Mouse (Mus musculus): ENCODE data around the gene Wbp2. TPM values are rescaled to one million over a fixed set of nuclear protein-coding genes. Genes with fewer than 3 reads are reported as not detected.

The Wbp2 gene
- total RNA-seq, 2 experiments from 2014 or later = 103 to 110 TPM

DNA sequence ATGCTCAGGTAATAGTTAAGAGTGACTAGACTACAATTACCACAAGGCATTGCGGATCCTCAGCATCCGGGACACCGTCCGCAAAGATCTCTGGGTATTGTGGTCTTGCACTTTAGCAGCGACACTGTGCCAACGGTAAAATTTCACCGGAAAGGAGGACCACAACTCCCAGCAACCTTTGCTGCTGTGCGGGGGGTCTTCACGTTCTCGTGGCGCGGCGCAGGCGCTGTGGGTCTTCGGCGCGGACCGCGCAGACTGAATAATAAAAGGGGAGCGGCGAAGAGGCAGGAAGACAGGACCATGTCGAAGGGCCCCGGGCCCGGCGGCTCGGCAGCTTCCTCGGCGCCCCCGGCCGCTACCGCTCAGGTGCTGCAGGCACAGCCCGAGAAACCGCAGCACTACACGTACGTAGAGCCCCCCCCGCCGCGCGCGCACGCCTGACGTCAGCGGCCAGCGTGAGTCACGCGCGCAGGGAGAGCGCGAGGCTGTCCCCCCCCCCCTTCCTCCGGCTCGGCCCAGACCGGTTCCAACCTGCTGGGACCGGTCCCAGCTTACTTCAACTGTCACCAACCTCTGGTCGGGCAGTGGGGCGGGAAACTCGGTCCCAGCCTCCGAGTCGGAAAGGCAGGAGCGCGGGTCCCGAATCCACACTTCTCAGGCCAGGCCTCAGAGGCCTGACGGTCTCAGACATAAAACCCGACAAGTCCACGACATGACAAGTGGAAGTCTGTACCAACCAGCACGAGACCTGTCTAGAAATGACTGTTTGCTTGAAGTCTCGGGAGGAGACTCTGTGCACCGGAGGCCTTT lies 56.5 kb downstream of the Wbp2 start, which contains the start of gene Unk:
Unk (plus strand) TSS at position 235 of the 810 bp plus-strand sequence.
- DNase-seq = peak; percentile 96

DNA sequence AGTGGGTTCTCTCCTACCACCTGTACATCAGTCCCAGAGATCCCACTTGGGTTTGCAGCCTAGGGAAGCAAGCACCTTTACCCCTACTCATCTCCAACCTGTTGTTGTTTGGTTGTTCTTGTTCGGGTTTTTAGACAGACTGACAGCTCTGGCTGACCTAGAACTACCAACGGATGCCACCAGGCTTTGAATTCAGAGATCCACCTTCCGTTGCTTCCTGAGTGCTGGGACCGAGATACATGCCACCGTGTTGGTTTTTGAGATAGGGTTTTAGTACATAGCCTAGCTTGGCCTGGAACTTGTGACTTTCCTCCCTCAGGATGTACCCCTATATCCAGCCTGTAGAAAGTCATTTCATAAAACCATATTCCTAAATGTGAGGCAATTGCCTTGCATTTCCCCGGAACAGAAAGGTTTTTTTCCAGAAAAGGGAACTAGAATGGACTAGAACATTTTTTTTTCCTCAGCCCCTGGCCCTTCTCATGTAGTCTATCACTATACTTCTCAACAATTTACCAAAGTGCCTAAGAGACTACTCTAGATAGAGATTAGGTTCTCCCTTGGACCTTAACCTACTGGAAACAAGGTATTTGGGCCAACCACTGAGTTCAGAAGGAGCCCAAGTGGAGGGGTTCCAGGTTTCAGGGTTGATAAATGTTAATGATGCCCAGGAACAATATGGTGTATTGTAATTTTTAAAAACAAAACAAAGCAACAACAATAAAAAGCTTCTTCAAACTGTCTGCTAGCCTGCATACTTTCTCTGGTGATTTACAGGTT lies 57.5 kb downstream of the Wbp2 start:
- DNase-seq = no peak

Other genes starting within 250 kb of the Wbp2 start
- gene Myo15b, start 228.6 kb downstream of the Wbp2 start, total RNA-seq (2021) = 1 to 10 TPM in 1 of 2 experiments, under 1 TPM in 1; 0.91 to 1.2 TPM
- 1 to 10 TPM; 1.5 to 2.6 TPM for gene Smim5, start 187.0 kb downstream of the Wbp2 start, total RNA-seq (2021)
- gene Smim6, start 175.0 kb downstream of the Wbp2 start, total RNA-seq (2021) = under 1 TPM in 1 of 2 experiments, not detected in 1; 0.30 TPM
- gene Sap30bp, start 153.7 kb downstream of the Wbp2 start, total RNA-seq (2021) = 10 to 100 TPM; 38.0 to 38.1 TPM
- 10 to 100 TPM; 17.8 to 24.5 TPM for gene Recql5, start 153.5 kb downstream of the Wbp2 start, total RNA-seq (2021)
- 1 to 10 TPM; 3.1 to 4.7 TPM for gene Itgb4, start 112.3 kb downstream of the Wbp2 start, total RNA-seq (2021)
- gene Galk1, start 74.3 kb downstream of the Wbp2 start, total RNA-seq (2021) = 10 to 100 TPM; 67.0 to 90.6 TPM
- gene H3f3b, start 59.0 kb downstream of the Wbp2 start, total RNA-seq (2021) = 100 to 1,000 TPM; 401 to 426 TPM
- 10 to 100 TPM; 21.0 to 26.0 TPM for gene Unk, start 56.7 kb downstream of the Wbp2 start, total RNA-seq (2021)
- 1 to 10 TPM; 2.3 to 2.7 TPM for gene Unc13d, start 9.0 kb downstream of the Wbp2 start, total RNA-seq (2021)
- 10 to 100 TPM; 23.2 to 24.5 TPM for gene Trim47, start 40.2 kb upstream of the Wbp2 start, total RNA-seq (2021)
- 1 to 10 TPM; 6.3 to 8.1 TPM for gene Trim65, start 44.1 kb upstream of the Wbp2 start, total RNA-seq (2021)
- gene Mrpl38, start 51.9 kb upstream of the Wbp2 start, total RNA-seq (2021) = 10 to 100 TPM; 86.8 to 94.1 TPM
- 10 to 100 TPM; 26.5 to 34.4 TPM for gene Fbf1, start 81.2 kb upstream of the Wbp2 start, total RNA-seq (2021)
- 10 to 100 TPM; 17.8 to 24.4 TPM for gene Ten1, start 111.9 kb upstream of the Wbp2 start, total RNA-seq (2021)
- 100 to 1,000 TPM; 177 to 242 TPM for gene Acox1, start 112.0 kb upstream of the Wbp2 start, total RNA-seq (2021)
- 1 to 10 TPM; 1.4 to 1.7 TPM for gene Evpl, start 151.1 kb upstream of the Wbp2 start, total RNA-seq (2021)
- 10 to 100 TPM; 63.3 to 64.9 TPM for gene Srp68, start 187.2 kb upstream of the Wbp2 start, total RNA-seq (2021)
- gene Galr2, start 193.9 kb upstream of the Wbp2 start, total RNA-seq (2021) = under 1 TPM; 0.15 to 0.36 TPM
- 10 to 100 TPM; 57.0 to 70.2 TPM for gene Exoc7, start 220.2 kb upstream of the Wbp2 start, total RNA-seq (2021)
- gene Foxj1, start 248.4 kb upstream of the Wbp2 start, total RNA-seq (2021) = under 1 TPM; 0.18 to 0.30 TPM